Mouse (Mus musculus) embryonic facial prominence, embryonic 11.5 days (tissue): ENCODE measurements at regions not wholly inside any gene's neighbourhood (a gene's known extent, or its start where the extent isn't known, plus 50 kb on each side); places are given as distances from the start of the nearest gene placed in this dataset.

Experiments used
- ATAC-seq: fragments of 200-750 bp; cut with Nextera tagmentation; replicated peaks from 2 replicates; pipeline ENCODE4 v1.8.0; 2017; ENCODE audit warnings: low read depth; ENCODE audit not compliant: insufficient number of reproducible peaks, low FRiP score, low TSS enrichment
- DNase-seq: peaks from one replicate; pipeline ENCODE4 v3.0.0-alpha.2; 2015; ENCODE audit warnings: low spot score
- H3K27ac ChIP-seq: fragments of 300-500 bp; sonication (generic); replicated peaks from 2 replicates; pipeline ENCODE4 v1.5.1; 2014; ENCODE audit warnings: mild to moderate bottlenecking, low read depth, low read length, control low read depth
- H3K27me3 ChIP-seq: fragments of 300-500 bp; sonication (generic); 2 replicates; pipeline ENCODE4 v1.6.1; 2014; ENCODE audit warnings: mild to moderate bottlenecking, low read length, moderate library complexity, mixed read lengths; ENCODE audit not compliant: control insufficient read depth, insufficient read depth
- H3K36me3 ChIP-seq: fragments of 300-500 bp; sonication (generic); replicated peaks from 2 replicates; pipeline ENCODE4 v1.6.1; 2014; ENCODE audit warnings: low read depth, mild to moderate bottlenecking, low read length, moderate library complexity, mixed read lengths; ENCODE audit not compliant: control insufficient read depth, insufficient read depth
- H3K4me1 ChIP-seq: fragments of 300-500 bp; sonication (generic); 2 replicates; pipeline ENCODE4 v1.6.1; 2014; ENCODE audit warnings: low read length, mixed read lengths; ENCODE audit not compliant: control insufficient read depth, insufficient read depth
- H3K4me2 ChIP-seq: fragments of 300-500 bp; sonication (generic); 2 replicates; pipeline ENCODE4 v1.6.1; 2014; ENCODE audit warnings: low read depth, mild to moderate bottlenecking, control low read depth, low read length, moderate library complexity
- H3K4me3 ChIP-seq: fragments of 300-500 bp; sonication (generic); 2 replicates; pipeline ENCODE4 v1.5.1; 2014; ENCODE audit warnings: low read depth, low read length, control low read depth
- H3K9ac ChIP-seq: fragments of 300-500 bp; sonication (generic); replicated peaks from 2 replicates; pipeline ENCODE4 v1.6.1; 2014; ENCODE audit warnings: mild to moderate bottlenecking, control low read depth, low read length
- H3K9me3 ChIP-seq: fragments of 300-500 bp; sonication (generic); replicated peaks from 2 replicates; pipeline ENCODE4 v1.6.1; 2016; ENCODE audit warnings: mild to moderate bottlenecking, low read length, inconsistent platforms, mixed read lengths; ENCODE audit not compliant: control insufficient read depth
- WGBS: fragments of 180-500 bp; shearing (Covaris S2); extraction: QIAGEN DNeasy Blood & Tissue Kit; methylation state at CpG from one replicate; pipeline ENCODE4 v1.1.7; 2014; 5-methylcytosine and 5-hydroxymethylcytosine counted together

GRCm38 (mm10) chr10:38553688-38554680 is 267.6 kb downstream of the Rfpl4b start:
- Histone ChIP-seq H3K9ac (peak overlapping the region; percentile 10; the same call in 1 of the 2 replicates), H3K27ac (peak overlapping the region; percentile 72), H3K36me3 (no peaks in the 10 kb centered on the region), H3K9me3 (no peaks in the 10 kb centered on the region), H3K4me2 (peak overlapping the region; percentile 13), H3K27me3 (no peaks in the 10 kb centered on the region), H3K4me3 (0 out of 2 replicates have a peak overlapping the region, but pooled peaks have one; percentile 7), H3K4me1 (no peaks in the 10 kb centered on the region)
- 7% methylated on average over 18 of the region's 18 CpGs for WGBS
- DNase-seq = peak; percentile 81
- peak; percentile 94 for ATAC-seq

- Histone ChIP-seq H3K4me2 (no peak overlapping the region), H3K36me3 (no peaks in the 10 kb centered on the region), H3K9ac (peak overlapping the region; percentile 10; the same call in 1 of the 2 replicates), H3K27me3 (no peaks in the 10 kb centered on the region), H3K27ac (no peak overlapping the region), H3K4me1 (no peaks in the 10 kb centered on the region), H3K9me3 (no peaks in the 10 kb centered on the region), H3K4me3 (no peak overlapping the region)
- no peak for DNase-seq
- ATAC-seq = 0 out of 2 replicates have a peak, but pooled peaks have one; percentile 4
Observed at GRCm38 (mm10) chr10:38553326-38553687, 268.3 kb downstream of the Rfpl4b start.

- ATAC-seq (no peak), DNase-seq (no peak)
- no peak overlapping the region for H3K27ac ChIP-seq
- H3K27me3 ChIP-seq = no peaks in the 10 kb centered on the region
- no peaks in the 10 kb centered on the region for H3K4me1 ChIP-seq
- no peak overlapping the region for H3K4me3 ChIP-seq
- WGBS = 62% methylated on average over 5 of the region's 5 CpGs
- H3K4me2 ChIP-seq = no peak overlapping the region
- H3K9me3 ChIP-seq = no peaks in the 10 kb centered on the region
- no peak overlapping the region for H3K9ac ChIP-seq
- no peaks in the 10 kb centered on the region for H3K36me3 ChIP-seq
Observed at GRCm38 (mm10) chr10:38552350-38553076, 269.1 kb downstream of the Rfpl4b start.

GRCm38 (mm10) chr10:38540031-38540430 is 281.5 kb downstream of the Rfpl4b start:
- DNase-seq = no peak
- no peaks in the 10 kb centered on the region for H3K27me3 ChIP-seq
- no peak for ATAC-seq
- H3K9me3 ChIP-seq = no peaks in the 10 kb centered on the region
- H3K36me3 ChIP-seq = no peaks in the 10 kb centered on the region
- no peak overlapping the region for H3K4me2 ChIP-seq
- 91% methylated on average over 4 of the region's 4 CpGs for WGBS
- no peak overlapping the region for H3K4me3 ChIP-seq
- H3K27ac ChIP-seq = no peak overlapping the region
- no peaks in the 10 kb centered on the region for H3K4me1 ChIP-seq
- no peak overlapping the region for H3K9ac ChIP-seq

GRCm38 (mm10) chr10:38538766-38539165 is 282.8 kb downstream of the Rfpl4b start:
- H3K9me3 ChIP-seq = no peaks in the 10 kb centered on the region
- H3K27me3 ChIP-seq = no peaks in the 10 kb centered on the region
- no peak overlapping the region for H3K27ac ChIP-seq
- H3K4me1 ChIP-seq = no peaks in the 10 kb centered on the region
- H3K9ac ChIP-seq = no peak overlapping the region
- no peaks in the 10 kb centered on the region for H3K36me3 ChIP-seq
- ATAC-seq (no peak), DNase-seq (no peak)
- H3K4me3 ChIP-seq = no peak overlapping the region
- H3K4me2 ChIP-seq = no peak overlapping the region

- no peaks in the 10 kb centered on the region for H3K9me3 ChIP-seq
- H3K4me2 ChIP-seq = no peak overlapping the region
- no peaks in the 10 kb centered on the region for H3K36me3 ChIP-seq
- ATAC-seq (no peak), DNase-seq (no peak)
- H3K9ac ChIP-seq = no peak overlapping the region
- H3K27me3 ChIP-seq = no peaks in the 10 kb centered on the region
- H3K4me3 ChIP-seq = no peak overlapping the region
- 68% methylated on average over 2 of the region's 2 CpGs for WGBS
- no peaks in the 10 kb centered on the region for H3K4me1 ChIP-seq
- H3K27ac ChIP-seq = no peak overlapping the region
Observed at GRCm38 (mm10) chr10:38516636-38517035, 304.9 kb downstream of the Rfpl4b start.
